Mouse (Mus musculus) testis, adult 2 months (tissue): ENCODE results near the gene AC161166.1.

Experiments used
- CTCF ChIP-seq: fragments of 200-500 bp; IDR thresholded peaks from 2 replicates; pipeline ENCODE4 v1.5.1; 2012; ENCODE audit warnings: low read depth, mild to moderate bottlenecking, inconsistent platforms, low read length, moderate library complexity; ENCODE audit not compliant: control insufficient read depth, insufficient read depth, insufficient replicate concordance
- POLR2A ChIP-seq: fragments of 200-500 bp; IDR thresholded peaks from 2 replicates; pipeline ENCODE4 v1.6.1; 2012; ENCODE audit warnings: low read depth, mild to moderate bottlenecking, inconsistent platforms, low read length, moderate library complexity; ENCODE audit not compliant: control insufficient read depth

DNA sequence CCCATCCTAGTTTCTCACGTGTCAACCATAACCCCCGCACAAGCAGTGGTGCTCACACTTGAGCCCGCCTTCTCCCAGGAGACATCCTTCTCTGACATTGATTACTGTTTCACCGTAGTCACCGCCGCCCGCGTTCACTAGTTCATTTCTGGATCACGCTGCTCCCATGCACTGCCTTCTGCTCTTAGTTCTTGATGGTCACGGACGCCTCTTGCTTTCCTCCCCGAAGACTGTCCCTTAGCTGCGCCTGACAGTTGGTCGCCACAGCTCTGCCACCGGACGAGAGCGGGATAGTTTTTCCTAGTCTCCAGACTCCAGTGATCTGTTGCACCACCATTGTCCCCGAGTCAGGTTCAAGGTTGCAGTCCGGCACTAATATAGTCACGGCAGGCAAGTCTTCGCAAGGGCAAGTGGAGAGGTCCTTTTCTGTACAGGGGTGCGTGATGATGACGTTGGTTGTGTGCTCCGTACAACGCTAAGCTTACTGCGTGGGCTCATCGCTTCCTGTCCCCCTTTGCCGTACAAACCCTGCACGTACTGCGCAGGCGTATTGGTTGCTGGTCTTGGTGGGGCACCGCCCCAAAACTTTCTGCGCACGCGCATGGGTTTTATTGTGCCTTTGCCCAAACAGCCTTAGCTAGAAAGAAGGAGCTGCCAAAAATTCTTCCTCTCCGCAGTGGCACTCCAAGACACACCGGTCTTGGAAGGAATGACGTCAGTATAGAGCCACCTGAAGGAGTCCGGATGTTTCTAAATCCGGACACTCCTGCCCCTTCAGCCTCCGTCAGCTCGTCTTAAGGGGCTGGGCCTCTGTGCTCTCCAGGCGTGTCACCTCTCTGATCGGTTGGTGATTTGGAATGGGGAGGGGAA, 18.0 kb upstream of the AC161166.1 start, which contains the start of gene Irgq:
- TF ChIP-seq CTCF (peak; percentile 3; the same call in 1 of the 2 replicates), POLR2A (peak; percentile 39)
